Comparison of ENCODE assay signal across 9 mouse cellular contexts in the genomic region with DNA sequence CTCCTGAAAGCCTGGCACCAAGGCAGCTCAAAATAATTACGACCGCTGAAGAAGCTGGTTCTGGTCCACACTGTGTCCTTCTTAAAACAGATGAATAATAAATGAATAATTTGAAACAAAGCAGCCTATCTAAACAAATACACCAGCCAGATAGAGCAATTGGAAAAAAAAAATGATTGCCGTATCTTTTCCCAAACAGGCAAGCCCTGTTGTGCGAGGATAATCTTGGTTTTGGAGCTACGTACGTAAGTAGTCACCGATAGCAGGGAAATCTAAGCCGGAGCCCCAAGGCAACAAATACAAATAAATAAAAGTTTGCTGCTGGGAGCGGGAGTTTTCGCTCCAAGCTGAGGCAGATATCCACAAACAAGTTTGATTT. TPM values are rescaled to one million over a fixed set of nuclear protein-coding genes. Genes with fewer than 3 reads are reported as not detected.
DNase-seq lines count a peak whose midpoint lies in the region; ATAC-seq lines count a peak whose summit lies in the region.
"Had no signal": no experiment of that assay in that cellular context is flagged by ENCODE, and none has a peak within 500 bp of the region (broad histone marks: within the 10 kb centered on the region; RNA-seq: fewer than 3 reads in every experiment).

No protein-coding gene starts in this region.

- H3K4me2 ChIP-seq in heart, embryonic 14.5 days (ENCODE audit: low read length), result peak overlapping the region; percentile 96
- peak overlapping the region; percentile 88 for H3K4me2 ChIP-seq in hindbrain, embryonic 15.5 days

- peaks cover 4% of the 10 kb centered on the region; the same call in 1 of the 2 replicates for H3K9me3 ChIP-seq in heart, embryonic 14.5 days (ENCODE audit: control insufficient read depth, low read length)
- H3K9me3 ChIP-seq in hindbrain, embryonic 15.5 days, result no peaks in the 10 kb centered on the region
- H3K9me3 ChIP-seq in midbrain, embryonic 10.5 days (replicated peaks), result no peaks in the 10 kb centered on the region; the same call in 1 of the 2 replicates

- peak overlapping the region; percentile 48 to 54 for H3K4me3 ChIP-seq in heart, embryonic 14.5 days (ENCODE audit: control insufficient read depth in 1 of 2, insufficient read depth in 1 of 2, low read depth in 1 of 2, low read length in 2 of 2)
- peak overlapping the region; percentile 41 for H3K4me3 ChIP-seq in hindbrain, embryonic 15.5 days
- H3K4me3 ChIP-seq in midbrain, embryonic 10.5 days, result peak overlapping the region; percentile 60
- H3K4me3 ChIP-seq: myocyte had no signal

- H3K27ac ChIP-seq in heart, embryonic 14.5 days (replicated peaks in 1 of 2; ENCODE audit: control insufficient read depth in 1 of 2, insufficient read depth in 1 of 2, low read depth in 2 of 2, low read length in 2 of 2), result no peak overlapping the region
- no peak overlapping the region for H3K27ac ChIP-seq in hindbrain, embryonic 15.5 days (replicated peaks)
- H3K27ac ChIP-seq in midbrain, embryonic 10.5 days (replicated peaks), result no peak overlapping the region

- H3K27me3 ChIP-seq in heart, embryonic 14.5 days (ENCODE audit: control insufficient read depth, insufficient read depth, low read length), result peaks cover 19% of the 10 kb centered on the region
- peaks cover 23% of the 10 kb centered on the region for H3K27me3 ChIP-seq in hindbrain, embryonic 15.5 days
- H3K27me3 ChIP-seq in midbrain, embryonic 10.5 days (ENCODE audit: low read depth, poor library complexity, severe bottlenecking), result peaks cover 41% of the 10 kb centered on the region

- peak overlapping the region; percentile 45; the same call in 1 of the 2 replicates for H3K9ac ChIP-seq in heart, embryonic 14.5 days (ENCODE audit: low read length)
- peak overlapping the region; percentile 7; the same call in 1 of the 2 replicates for H3K9ac ChIP-seq in hindbrain, embryonic 15.5 days

- DNase-seq in heart, adult 18-20 months, result no peak
- DNase-seq in midbrain, embryonic 10.5 days (ENCODE audit: low spot score), result no peak
- no peak for DNase-seq in thymus, postnatal 36 days
- DNase-seq in gastrocnemius, postnatal 25 days, result no peak
- no peak for DNase-seq in T-cell, adult 2 months (ENCODE audit: low spot score)

- H3K36me3 ChIP-seq in heart, embryonic 14.5 days (ENCODE audit: control insufficient read depth, insufficient read depth, low read length), result no peaks in the 10 kb centered on the region
- no peaks in the 10 kb centered on the region for H3K36me3 ChIP-seq in hindbrain, embryonic 15.5 days
- no peaks in the 10 kb centered on the region for H3K36me3 ChIP-seq in midbrain, embryonic 10.5 days

- 12% methylated on average over 10 of the region's 10 CpGs for WGBS in heart, embryonic 14.5 days
- WGBS in hindbrain, embryonic 15.5 days, result 19% methylated on average over 10 of the region's 10 CpGs
- WGBS in midbrain, embryonic 10.5 days, result 17% methylated on average over 10 of the region's 10 CpGs

- H3K4me1 ChIP-seq in heart, embryonic 14.5 days (ENCODE audit: control insufficient read depth in 2 of 2, insufficient read depth in 2 of 2, low read length in 2 of 2), result peaks cover 3 to 6% of the 10 kb centered on the region in 2 experiments; a peak in 3 of 4 replicates
- peaks cover 14% of the 10 kb centered on the region for H3K4me1 ChIP-seq in hindbrain, embryonic 15.5 days (replicated peaks)
- H3K4me1 ChIP-seq in midbrain, embryonic 10.5 days, result peaks cover 14% of the 10 kb centered on the region

- no peak for ATAC-seq in heart, embryonic 14.5 days (ENCODE audit: insufficient number of reproducible peaks, insufficient read depth, low FRiP score, low read depth)
- peak; percentile 22; the same call in 1 of the 2 replicates for ATAC-seq in common myeloid progenitor, adult 5-6 weeks (replicated peaks; ENCODE audit: low read depth, poor library complexity, severe bottlenecking)
- no peak for ATAC-seq in hindbrain, embryonic 15.5 days (ENCODE audit: low FRiP score, low read depth)

RNA-seq across cellular contexts. Expression of a gene that starts 0.8 kb away (rescaled TPM):
- polyA plus RNA-seq in heart, embryonic 14.5 days (2014; fragmentation: Nextera tagmentation; extraction: Ambion mirVana), result 4.4 and 6.3 TPM in 2 replicates
- total RNA-seq in heart, adult 18-20 months (2021), result 1 to 10 TPM; 2.0 to 2.2 TPM
- 14.5 and 15.6 TPM in 2 replicates for total RNA-seq in common myeloid progenitor, adult 5-6 weeks (2017)
- polyA plus RNA-seq in hindbrain, embryonic 15.5 days (2015; fragmentation: Nextera tagmentation; extraction: Ambion mirVana), result 0.09 and 0.14 TPM in 2 replicates
- 0.25 TPM in 1 of 2 replicates, not detected in the other for polyA plus RNA-seq in midbrain, embryonic 10.5 days (2016; fragmentation: Nextera tagmentation; extraction: Ambion mirVana)
- under 1 TPM; 0.43 to 0.77 TPM for total RNA-seq in gastrocnemius, postnatal 25 days (2021)
